Mouse (Mus musculus) heart, embryonic 12.5 days (tissue): ENCODE measurements around the gene 4930442H23Rik. TPM values are rescaled to one million over a fixed set of nuclear protein-coding genes. Genes with fewer than 3 reads are reported as not detected.

Experiments
- ATAC-seq: fragments of 200-750 bp; cut with Nextera tagmentation; 2 replicates; pipeline ENCODE4 v1.8.0; 2017; ENCODE audit warnings: moderate TSS enrichment, moderate library complexity; ENCODE audit not compliant: insufficient number of reproducible peaks, low FRiP score
- H3K27ac ChIP-seq: fragments of 300-500 bp; sonication (generic); 2 replicates; pipeline ENCODE4 v1.5.1; 2016; ENCODE audit warnings: mild to moderate bottlenecking, moderate library complexity; ENCODE audit not compliant: poor library complexity, severe bottlenecking
- H3K27me3 ChIP-seq: fragments of 300-500 bp; sonication (generic); replicated peaks from 2 replicates; pipeline ENCODE4 v1.6.1; 2016; ENCODE audit warnings: mild to moderate bottlenecking, moderate library complexity
- H3K36me3 ChIP-seq: fragments of 300-500 bp; sonication (generic); 2 replicates; pipeline ENCODE4 v1.6.1; 2016; ENCODE audit warnings: mild to moderate bottlenecking, moderate library complexity
- H3K4me1 ChIP-seq: fragments of 300-500 bp; sonication (generic); replicated peaks from 2 replicates; pipeline ENCODE4 v1.6.1; 2016; ENCODE audit warnings: mild to moderate bottlenecking
- H3K4me2 ChIP-seq: fragments of 300-500 bp; sonication (generic); 2 replicates; pipeline ENCODE4 v1.6.1; 2016; ENCODE audit warnings: mild to moderate bottlenecking, moderate library complexity
- H3K4me3 ChIP-seq: fragments of 300-500 bp; sonication (generic); 2 replicates; pipeline ENCODE4 v1.5.1; 2016; ENCODE audit warnings: mild to moderate bottlenecking
- H3K9ac ChIP-seq: fragments of 300-500 bp; sonication (generic); 2 replicates; pipeline ENCODE4 v1.6.1; 2016; ENCODE audit warnings: mild to moderate bottlenecking, moderate library complexity
- H3K9me3 ChIP-seq: fragments of 300-500 bp; sonication (generic); replicated peaks from 2 replicates; pipeline ENCODE4 v1.6.1; 2016; ENCODE audit warnings: mild to moderate bottlenecking, moderate library complexity
- WGBS: fragments of 180-500 bp; shearing (Covaris S2); methylation state at CpG from one replicate; pipeline ENCODE4 v1.1.7; 2016; 5-methylcytosine and 5-hydroxymethylcytosine counted together
- polyA plus RNA-seq: library from polyadenylated mRNA; unstranded; fragments of >200 nt; fragmentation: Nextera tagmentation; extraction: Ambion mirVana; gene quantifications from 2 replicates; pipeline ENCODE4 v1.2.1, GENCODE M21; 2016

4930442H23Rik gene
- polyA plus RNA-seq, 1 experiment from 2014 or later, result 0.18 TPM

DNA sequence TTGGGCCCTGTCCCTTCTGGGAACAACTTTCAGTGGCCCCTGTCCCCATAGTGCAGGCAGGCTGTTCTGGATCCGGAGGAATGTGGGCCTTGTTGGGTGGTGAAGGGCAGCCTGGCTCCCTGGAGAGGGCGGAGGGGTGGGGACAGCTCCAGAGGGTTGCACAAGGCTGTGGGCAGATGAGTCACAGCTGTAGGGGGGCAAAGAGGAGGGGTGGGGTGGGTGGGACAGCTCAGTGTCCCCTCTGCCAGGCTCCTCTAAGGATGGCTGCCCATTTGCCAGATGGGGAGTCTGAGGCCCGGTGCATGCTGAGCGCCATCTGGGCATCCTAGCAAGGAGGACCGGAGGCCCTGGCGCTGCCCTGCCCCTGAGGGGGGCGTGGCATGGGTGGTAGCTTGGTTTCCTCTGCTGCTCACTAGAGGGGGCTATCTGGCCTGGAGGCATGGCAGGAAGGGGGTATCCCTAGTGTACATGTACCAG is 40.5 kb downstream of the 4930442H23Rik start:
- H3K4me1 ChIP-seq, result peaks cover 72% of the 10 kb centered on the region

DNA sequence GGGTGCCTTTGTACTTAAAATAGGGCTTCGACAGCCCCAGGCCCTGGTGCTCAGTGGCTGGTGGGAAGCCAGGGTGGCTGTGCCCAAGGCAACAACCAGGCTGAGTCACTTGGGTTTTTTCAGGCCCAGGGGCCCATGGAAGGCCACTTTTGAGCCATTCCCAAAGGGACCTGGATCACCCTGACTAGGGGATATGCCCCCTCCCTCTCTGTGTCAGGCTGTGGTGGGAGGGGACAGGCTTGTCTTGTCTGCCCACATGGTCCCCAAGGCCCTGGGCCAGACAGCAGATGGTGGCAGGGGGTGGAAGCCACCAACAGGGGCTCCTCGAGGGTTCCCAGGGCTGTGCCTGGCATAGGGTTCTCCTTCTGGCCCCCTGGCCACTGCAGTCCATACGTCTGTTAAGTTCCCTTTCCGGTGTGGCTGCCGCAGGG is 41.1 kb downstream of the 4930442H23Rik start:
- ATAC-seq, result no peak
- H3K27ac ChIP-seq, result peak overlapping the region; percentile 39
- H3K4me2 ChIP-seq, result peak overlapping the region; percentile 20; the same call in 1 of the 2 replicates
- WGBS, result 70% methylated on average over 5 of the region's 5 CpGs
- peaks cover 50% of the 10 kb centered on the region for H3K36me3 ChIP-seq
- H3K4me1 ChIP-seq, result peaks cover 73% of the 10 kb centered on the region
- H3K9ac ChIP-seq, result peak overlapping the region; percentile 34
- no peak overlapping the region for H3K4me3 ChIP-seq
- H3K27me3 ChIP-seq, result no peaks in the 10 kb centered on the region
- H3K9me3 ChIP-seq, result no peaks in the 10 kb centered on the region

More for the DNA sequence above, 40.5 kb downstream of the 4930442H23Rik start:
- no peak overlapping the region for H3K4me3 ChIP-seq
- H3K9ac ChIP-seq, result peak overlapping the region; percentile 34; the same call in 1 of the 2 replicates
- no peak for ATAC-seq
- no peaks in the 10 kb centered on the region for H3K9me3 ChIP-seq
- H3K27ac ChIP-seq, result peak overlapping the region; percentile 39; the same call in 1 of the 2 replicates
- H3K4me2 ChIP-seq, result no peak overlapping the region
- H3K27me3 ChIP-seq, result no peaks in the 10 kb centered on the region
- peaks cover 56% of the 10 kb centered on the region for H3K36me3 ChIP-seq
- WGBS, result 95% methylated on average over 7 of the region's 7 CpGs

DNA sequence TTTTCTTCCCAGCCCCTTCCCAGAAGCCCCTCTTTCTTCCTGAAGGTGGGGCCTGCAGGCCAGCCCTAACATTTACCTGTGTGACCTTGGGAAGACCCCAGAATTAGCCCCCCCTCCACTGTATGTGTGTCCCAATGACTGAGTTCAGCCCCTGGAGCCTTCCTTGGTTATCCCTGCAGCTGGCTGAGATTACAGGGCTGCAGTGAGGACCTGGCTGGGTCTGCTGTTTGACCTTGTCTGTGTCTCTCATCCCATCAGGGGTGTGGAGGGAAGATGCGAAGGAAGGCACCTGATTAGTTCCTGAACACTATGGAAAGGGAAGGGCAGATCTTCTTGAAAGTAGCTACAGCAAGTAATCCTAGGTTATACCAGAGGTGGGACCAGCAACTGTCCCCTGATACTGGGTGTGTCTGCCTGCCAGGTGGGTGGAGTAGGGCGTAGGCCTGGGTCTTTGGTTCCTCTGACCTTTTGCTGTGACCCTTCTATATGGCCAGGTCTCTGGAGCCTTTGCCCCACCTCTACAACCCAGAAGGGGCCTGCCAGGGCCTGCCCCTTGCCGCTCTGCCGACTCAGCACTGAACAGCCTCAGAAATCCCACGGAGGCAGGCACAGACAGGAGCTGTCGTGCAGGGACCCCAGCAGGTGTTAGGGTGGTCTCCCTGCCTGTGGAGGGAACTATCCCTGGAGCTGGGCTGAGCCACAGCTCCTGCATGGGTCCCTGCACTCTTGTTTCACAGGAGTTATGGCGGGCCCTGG is 42.0 kb downstream of the 4930442H23Rik start:
- Histone ChIP-seq H3K9me3 (no peaks in the 10 kb centered on the region), H3K9ac (peak overlapping the region; percentile 81), H3K4me3 (peak overlapping the region; percentile 74; the same call in 1 of the 2 replicates), H3K27ac (peak overlapping the region; percentile 40; the same call in 1 of the 2 replicates), H3K27me3 (no peaks in the 10 kb centered on the region), H3K36me3 (peaks cover 41% of the 10 kb centered on the region), H3K4me1 (peaks cover 72% of the 10 kb centered on the region), H3K4me2 (peak overlapping the region; percentile 98)
- ATAC-seq, result no peak
- 79% methylated on average over 7 of the region's 7 CpGs for WGBS

DNA sequence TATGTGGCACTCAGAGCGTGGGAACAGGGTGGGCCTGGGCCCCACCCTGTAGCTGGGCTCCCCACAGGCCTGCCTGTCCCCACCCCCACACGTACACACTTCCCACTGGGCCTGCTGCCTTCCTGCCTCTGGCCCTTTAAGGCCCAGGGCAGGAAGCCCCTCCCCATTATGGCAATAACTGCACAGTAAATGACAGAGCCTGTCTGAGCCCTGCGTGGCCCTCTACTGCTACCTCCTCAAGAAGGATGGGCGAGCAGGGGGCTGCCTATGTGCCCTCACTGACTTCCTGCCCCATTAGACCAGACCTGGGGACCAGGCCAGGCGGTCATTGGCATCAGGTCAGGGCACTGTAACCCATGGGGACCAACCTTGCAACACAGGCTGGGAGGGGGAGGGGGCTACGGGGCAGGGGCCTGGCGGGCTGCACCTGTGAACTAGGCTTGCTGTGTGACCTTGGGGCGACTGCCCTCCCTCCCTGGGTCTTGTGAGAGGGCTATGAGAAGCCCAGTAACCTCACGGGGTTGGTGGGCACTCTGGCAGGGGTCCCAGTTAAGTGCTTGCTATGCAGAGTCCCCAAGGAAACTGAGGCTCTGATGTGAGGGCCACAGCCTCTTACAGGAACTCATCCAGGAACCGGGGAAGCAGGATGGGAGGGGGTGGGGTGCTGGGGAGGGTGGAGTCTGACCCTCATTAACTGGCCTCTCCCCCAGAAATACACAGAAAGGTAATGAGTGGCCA is 42.8 kb downstream of the 4930442H23Rik start:
- Histone ChIP-seq H3K4me3 (peak overlapping the region; percentile 74), H3K4me1 (peaks cover 64% of the 10 kb centered on the region), H3K9ac (peak overlapping the region; percentile 81), H3K36me3 (peaks cover 33% of the 10 kb centered on the region), H3K27me3 (no peaks in the 10 kb centered on the region), H3K9me3 (no peaks in the 10 kb centered on the region), H3K4me2 (peak overlapping the region; percentile 98), H3K27ac (peak overlapping the region; percentile 40)
- 58% methylated on average over 10 of the region's 10 CpGs for WGBS
- no peak for ATAC-seq

DNA sequence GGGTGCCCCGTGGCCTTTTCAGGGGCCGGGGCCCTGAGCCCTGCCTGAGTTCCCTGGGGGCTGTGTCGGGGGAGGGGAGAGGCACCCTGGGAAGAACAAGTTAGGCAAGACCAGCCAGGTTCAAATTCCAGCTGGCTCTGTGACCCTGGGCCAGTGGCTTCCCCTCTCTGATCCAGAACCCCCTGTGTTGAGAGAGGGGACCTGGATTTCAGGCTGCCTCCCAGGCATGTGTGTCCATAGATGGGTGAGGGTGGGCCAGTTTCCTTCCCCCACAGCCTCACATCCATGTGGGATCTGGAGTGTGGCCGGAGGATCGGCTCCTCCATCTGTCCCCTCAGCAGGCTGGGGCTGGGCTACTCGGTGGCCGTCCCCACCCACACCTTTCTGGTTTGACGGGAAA is 43.6 kb downstream of the 4930442H23Rik start:
- Histone ChIP-seq H3K9me3 (no peaks in the 10 kb centered on the region), H3K36me3 (peaks cover 24% of the 10 kb centered on the region), H3K9ac (peak overlapping the region; percentile 81), H3K4me3 (peak overlapping the region; percentile 74), H3K27me3 (no peaks in the 10 kb centered on the region), H3K4me2 (peak overlapping the region; percentile 98), H3K27ac (peak overlapping the region; percentile 40), H3K4me1 (peaks cover 64% of the 10 kb centered on the region)
- WGBS, result 59% methylated on average over 8 of the region's 8 CpGs
- ATAC-seq, result no peak

DNA sequence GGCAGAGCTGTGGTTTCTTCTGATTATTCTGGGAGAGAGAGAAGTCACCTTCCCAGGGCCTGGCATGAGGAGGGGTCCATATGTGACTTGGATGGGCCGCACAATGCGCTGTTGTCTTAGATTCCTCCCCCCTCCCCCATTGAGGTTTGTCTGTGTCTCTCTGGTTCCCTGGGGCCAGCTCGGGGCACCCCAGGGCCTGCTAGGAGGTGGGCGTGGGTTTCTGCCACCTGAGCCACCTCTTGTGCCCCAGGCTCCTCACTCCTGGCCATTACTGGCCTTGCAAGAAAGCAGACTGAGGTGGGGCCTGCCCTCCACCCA is 44.2 kb downstream of the 4930442H23Rik start:
- Histone ChIP-seq H3K27me3 (no peaks in the 10 kb centered on the region), H3K4me1 (peaks cover 66% of the 10 kb centered on the region), H3K9ac (peak overlapping the region; percentile 81), H3K36me3 (peaks cover 19% of the 10 kb centered on the region), H3K27ac (no peak overlapping the region), H3K4me2 (peak overlapping the region; percentile 98), H3K9me3 (no peaks in the 10 kb centered on the region), H3K4me3 (peak overlapping the region; percentile 74)
- ATAC-seq, result no peak
- WGBS, result 77% methylated on average over 4 of the region's 4 CpGs

DNA sequence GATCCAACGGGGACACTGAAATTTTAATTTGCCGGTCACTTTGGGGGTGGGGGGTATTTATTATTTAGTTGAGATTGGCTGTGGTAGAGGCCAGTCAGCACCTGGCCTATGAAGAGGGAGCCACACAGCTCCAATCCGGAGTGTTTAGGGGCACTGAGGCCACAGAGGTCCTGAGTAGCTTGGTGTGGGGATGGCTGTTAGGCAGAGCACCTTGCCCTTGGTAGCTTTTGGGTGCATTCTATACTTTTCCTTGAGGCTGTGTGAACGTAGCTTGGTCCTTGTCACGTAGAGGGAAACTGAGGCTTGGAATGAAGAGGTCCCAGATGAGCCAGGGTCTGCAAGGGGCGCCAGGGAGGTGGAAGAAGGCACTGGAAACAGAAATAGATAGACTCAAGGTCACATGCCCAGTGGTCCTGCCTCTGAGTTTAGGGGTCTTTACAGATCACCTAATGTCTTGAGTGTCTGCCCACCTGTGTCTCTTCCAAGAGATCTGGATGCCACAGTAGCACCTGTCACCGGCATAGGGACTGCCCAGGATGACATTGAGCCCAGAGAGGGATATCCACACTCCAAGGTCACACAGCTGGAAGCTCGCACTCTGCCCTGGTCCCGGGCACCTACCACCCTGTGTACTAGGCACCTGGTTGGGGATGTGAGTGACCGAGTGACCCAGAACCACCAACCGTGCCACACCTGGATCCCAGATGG is 44.7 kb downstream of the 4930442H23Rik start:
- WGBS, result 59% methylated on average over 11 of the region's 11 CpGs
- H3K27ac ChIP-seq, result peak overlapping the region; percentile 93

DNA sequence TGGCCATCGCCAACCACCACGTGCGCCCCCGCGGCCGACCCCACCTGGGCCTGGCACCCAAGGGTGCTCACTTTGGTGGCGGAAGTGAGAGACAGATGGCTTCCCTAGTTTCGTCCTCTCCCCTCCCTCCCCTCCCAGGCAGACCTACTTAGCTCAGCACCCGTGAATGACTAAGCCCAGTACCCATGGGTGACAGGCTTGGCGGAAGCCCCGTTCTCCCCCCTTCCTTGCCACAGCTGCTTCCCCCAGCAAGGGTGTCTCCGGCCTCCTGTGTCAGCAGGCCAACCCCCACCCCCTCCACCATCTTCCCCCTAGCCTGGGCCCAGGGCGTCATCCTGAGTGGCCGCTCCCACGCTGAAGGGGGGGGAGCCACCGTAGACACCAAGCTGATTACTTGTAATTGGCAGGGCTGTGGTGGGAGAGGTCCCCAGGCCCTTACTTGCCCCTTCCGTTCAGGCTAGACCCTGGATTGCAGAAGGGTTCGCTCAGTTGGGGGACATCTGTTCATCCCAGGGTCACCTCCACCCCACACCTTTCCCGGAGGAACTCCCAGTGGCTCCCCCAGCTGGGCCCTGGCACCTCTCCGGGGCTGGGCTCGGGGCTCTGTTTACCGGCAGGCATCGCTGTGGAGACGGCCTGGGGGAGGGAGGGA is 45.4 kb downstream of the 4930442H23Rik start:
- ATAC-seq, result no peak
- H3K27ac ChIP-seq, result peak overlapping the region; percentile 93
- peak overlapping the region; percentile 98 for H3K4me2 ChIP-seq
- H3K9me3 ChIP-seq, result no peaks in the 10 kb centered on the region
- peaks cover 7% of the 10 kb centered on the region for H3K36me3 ChIP-seq
- peak overlapping the region; percentile 74 for H3K4me3 ChIP-seq
- peak overlapping the region; percentile 81 for H3K9ac ChIP-seq
- WGBS, result 0% methylated on average over 18 of the region's 24 CpGs
- H3K27me3 ChIP-seq, result 0 out of 2 replicates have a peak, but pooled peaks cover 5% of the 10 kb centered on the region
- peaks cover 68% of the 10 kb centered on the region for H3K4me1 ChIP-seq

More for the DNA sequence above, 44.7 kb downstream of the 4930442H23Rik start:
- Histone ChIP-seq H3K9me3 (no peaks in the 10 kb centered on the region), H3K4me2 (peak overlapping the region; percentile 98), H3K36me3 (peaks cover 14% of the 10 kb centered on the region), H3K9ac (peak overlapping the region; percentile 81), H3K4me3 (peak overlapping the region; percentile 74), H3K27me3 (0 out of 2 replicates have a peak, but pooled peaks cover 3% of the 10 kb centered on the region), H3K4me1 (peaks cover 69% of the 10 kb centered on the region)
- ATAC-seq, result no peak

DNA sequence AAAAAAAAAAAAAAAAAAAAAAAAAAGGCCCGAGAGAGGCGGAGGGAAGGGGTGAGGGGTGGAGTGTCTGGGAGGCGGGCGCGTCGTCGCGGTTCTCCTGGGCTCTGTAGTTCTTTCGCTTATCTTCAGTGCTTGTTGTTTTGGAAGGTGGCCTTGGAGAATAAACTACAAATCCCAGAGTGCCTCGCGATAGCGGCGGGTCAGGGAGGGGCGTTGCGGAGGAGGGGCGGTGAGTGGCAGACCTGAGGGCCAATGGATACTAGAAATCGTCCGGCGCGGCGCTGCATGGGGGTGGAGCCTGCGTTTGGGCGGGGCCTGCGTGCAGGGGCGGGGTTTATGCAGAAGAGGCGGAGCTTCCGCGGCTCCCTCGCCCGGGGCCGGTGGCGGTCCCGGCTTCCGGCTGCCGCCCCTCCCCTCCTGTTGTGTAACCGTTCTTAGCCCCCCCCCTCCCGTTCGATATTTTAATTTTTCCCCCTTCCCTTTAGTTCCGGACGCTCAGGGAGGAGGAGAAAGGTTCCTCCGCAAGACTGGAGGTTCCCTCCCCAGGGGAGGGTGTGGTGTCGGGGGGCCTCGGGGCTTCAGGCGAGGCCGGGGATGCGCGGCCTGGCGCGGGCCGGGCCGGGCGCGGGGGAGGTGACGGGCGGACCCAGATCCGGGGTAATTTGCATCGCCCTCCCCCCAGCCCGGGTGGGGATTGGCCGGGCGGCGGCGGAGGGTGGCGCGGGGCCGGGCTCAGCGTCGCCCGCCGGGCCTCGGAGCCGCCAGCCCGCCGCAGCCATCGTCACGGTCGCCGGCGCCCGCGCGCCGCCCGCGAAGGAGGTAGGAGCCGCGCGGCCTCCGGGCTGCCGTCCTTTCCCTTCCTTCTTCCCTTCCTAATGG is 46.2 kb downstream of the 4930442H23Rik start:
- ATAC-seq, result peak; percentile 91
- peaks cover 61% of the 10 kb centered on the region for H3K4me1 ChIP-seq
- H3K4me2 ChIP-seq, result peak overlapping the region; percentile 99
- H3K27me3 ChIP-seq, result peaks cover 5% of the 10 kb centered on the region; the same call in 1 of the 2 replicates
- H3K9me3 ChIP-seq, result no peaks in the 10 kb centered on the region
- peak overlapping the region; percentile 93 for H3K27ac ChIP-seq
- peak overlapping the region; percentile 92 for H3K9ac ChIP-seq
- under 1% methylated on average over 86 of the region's 89 CpGs for WGBS
- H3K4me3 ChIP-seq, result peak overlapping the region; percentile 74
- no peaks in the 10 kb centered on the region; the same call in none of the 2 replicates for H3K36me3 ChIP-seq
